Mouse (Mus musculus): ENCODE measurements around the gene St6galnac3.

The St6galnac3 gene

GRCm38 (mm10) chr3:153339091-153339490, 385.9 kb downstream of the St6galnac3 start:
- DNase-seq, result no peak

GRCm38 (mm10) chr3:153337779-153338178, 387.2 kb downstream of the St6galnac3 start:
- DNase-seq, result no peak

GRCm38 (mm10) chr3:153337221-153337620, 387.8 kb downstream of the St6galnac3 start:
- no peak for DNase-seq

- DNase-seq, result no peak
Observed at GRCm38 (mm10) chr3:153334152-153334825, 390.7 kb downstream of the St6galnac3 start.

GRCm38 (mm10) chr3:153324307-153324706, 400.7 kb downstream of the St6galnac3 start:
- DNase-seq, result no peak

DNA sequence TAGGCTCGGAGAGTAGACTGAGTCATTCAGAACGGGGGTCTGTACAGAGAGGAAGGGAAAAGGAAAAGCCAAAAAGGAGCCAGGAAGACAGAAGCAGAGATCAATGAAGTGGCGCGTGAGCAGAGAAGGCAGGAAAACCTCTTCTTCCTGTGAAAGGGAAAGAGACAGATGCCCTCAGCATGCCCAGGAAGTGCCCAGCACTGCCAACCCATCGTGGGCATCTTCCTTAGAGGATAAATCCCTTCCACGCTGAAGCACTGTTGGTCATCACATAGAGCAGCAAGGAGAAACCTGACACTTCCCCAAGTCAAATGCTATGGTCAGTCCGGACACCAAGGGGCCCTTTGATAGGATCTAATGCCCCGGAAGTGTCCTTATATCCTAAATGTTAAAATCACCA, 401.5 kb downstream of the St6galnac3 start:
- no peak for DNase-seq

GRCm38 (mm10) chr3:153313583-153313982, 411.4 kb downstream of the St6galnac3 start:
- no peak for DNase-seq

GRCm38 (mm10) chr3:153313167-153313566, 411.8 kb downstream of the St6galnac3 start:
- DNase-seq, result no peak

DNA sequence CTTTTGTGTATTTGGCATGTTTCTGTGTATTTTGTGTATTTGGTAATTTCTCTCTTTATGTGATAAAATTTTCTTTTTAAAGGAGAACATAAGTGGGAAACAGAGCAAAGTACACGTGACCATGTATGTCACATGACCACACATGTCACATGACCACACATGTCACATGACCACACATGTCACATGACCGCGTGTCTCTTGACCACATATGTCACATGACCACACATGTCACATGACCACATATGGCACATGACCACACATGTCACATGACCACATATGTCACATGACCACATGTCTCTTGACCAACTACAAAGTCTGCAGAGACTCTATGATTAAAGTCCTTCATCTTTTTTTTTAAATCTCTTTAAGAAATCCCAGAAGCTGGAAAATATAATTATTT, 413.0 kb downstream of the St6galnac3 start:
- no peak for DNase-seq

DNA sequence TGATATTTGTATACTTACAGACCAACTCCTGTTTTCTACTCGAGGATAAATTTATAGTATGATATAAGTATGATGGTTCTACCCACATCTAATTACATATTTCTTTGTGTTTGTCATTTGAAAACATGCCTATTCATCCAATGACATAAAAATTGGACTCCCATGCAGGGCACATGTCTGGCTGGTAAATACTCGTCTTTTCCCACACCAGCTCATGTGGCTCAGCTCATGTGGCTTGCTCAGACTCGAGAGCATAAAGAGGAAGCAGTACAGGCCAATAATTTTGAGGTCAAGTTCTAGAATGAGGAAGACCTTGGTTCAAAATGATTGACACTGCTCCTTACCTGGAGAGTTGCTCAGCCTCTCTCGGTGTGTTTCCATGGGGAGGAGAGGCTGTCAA, 416.6 kb downstream of the St6galnac3 start:
- DNase-seq, result no peak

DNA sequence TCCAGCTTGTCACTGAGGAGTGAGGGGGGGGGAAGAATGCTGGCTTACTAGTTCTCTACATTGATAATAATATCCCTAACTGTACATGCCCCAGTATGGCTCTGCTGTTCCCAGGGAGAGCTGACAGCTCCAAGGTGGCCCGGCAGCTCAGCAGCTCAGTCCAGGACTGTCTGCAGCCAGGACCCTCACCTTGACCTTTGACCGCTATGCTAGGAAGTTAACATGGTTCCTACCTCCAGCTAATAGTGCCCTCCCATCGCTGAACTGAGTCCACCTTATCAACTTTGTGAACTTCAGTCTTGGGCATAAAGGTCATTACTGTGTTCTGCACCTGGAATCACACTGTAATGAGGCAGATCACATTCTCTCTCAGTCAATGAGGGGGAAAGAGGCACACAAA, 419.8 kb downstream of the St6galnac3 start:
- DNase-seq, result no peak

DNA sequence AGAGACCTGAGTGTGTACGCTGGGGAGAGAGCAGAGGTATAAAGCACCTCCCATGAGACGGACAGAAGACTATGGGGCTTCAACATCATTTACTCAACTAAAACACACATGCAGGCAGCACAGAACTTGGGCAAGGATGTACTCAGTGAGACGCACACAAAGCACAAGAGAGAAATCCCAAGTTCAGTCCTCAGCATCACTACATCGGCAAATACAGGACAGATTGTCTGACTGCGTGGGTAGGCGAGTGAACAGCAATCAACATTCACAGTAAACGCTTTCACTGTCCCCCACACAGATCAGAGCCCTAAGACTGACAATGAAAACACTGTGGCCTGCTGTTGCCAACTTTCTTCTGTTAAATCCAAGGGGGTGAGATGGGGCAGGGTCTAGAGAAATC, 422.6 kb downstream of the St6galnac3 start:
- no peak for DNase-seq

GRCm38 (mm10) chr3:153296375-153297068, 428.5 kb downstream of the St6galnac3 start:
- DNase-seq, result no peak

GRCm38 (mm10) chr3:153292853-153293252, 432.1 kb downstream of the St6galnac3 start:
- DNase-seq, result no peak

DNA sequence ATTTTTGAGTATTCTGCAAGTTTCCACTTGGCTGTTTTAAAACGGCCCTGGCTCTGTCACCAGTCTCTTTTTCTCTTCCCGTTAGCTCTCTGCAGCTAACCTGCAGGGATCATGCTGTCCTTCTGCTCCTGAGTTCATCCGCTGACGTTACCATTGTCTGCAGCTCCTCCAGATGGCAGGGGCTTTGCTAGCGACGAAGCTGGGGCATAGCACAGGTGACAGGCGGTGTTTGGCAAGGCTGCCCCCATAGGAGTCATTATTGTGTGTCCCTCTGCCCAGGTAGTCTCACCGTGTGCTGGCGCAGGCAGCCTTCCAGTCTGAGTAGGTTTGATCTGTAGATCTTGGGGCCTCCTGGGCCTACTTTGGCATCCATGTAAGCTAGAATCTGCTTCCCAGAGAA, 432.6 kb downstream of the St6galnac3 start:
- no peak for DNase-seq

- no peak for DNase-seq
Observed at GRCm38 (mm10) chr3:153291406-153292045, 433.4 kb downstream of the St6galnac3 start.

- no peak for DNase-seq
Observed at GRCm38 (mm10) chr3:153289971-153290370, 435.0 kb downstream of the St6galnac3 start.

- no peak for DNase-seq
Observed at GRCm38 (mm10) chr3:153287564-153287963, 437.4 kb downstream of the St6galnac3 start.

DNA sequence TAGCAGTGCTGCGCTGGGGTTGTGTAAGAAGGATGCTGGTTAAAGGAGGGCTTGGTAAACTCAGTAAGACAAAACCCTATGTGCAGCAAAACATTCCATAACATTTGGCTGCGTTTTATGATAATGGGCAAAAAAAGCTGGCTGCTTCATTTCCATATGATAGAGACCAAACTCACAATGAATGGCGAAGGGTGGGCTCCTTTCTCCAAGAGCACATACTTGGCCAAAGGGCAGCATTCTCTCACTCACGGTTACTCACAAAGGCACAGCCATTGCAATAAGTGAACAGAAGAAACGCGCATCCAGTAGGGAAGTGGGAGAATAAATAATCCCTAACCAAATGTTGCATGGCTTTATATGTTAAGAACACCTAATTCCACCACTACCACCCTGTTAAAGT, 437.9 kb downstream of the St6galnac3 start:
- no peak for DNase-seq

GRCm38 (mm10) chr3:153282123-153282765, 442.7 kb downstream of the St6galnac3 start:
- DNase-seq, result no peak

DNA sequence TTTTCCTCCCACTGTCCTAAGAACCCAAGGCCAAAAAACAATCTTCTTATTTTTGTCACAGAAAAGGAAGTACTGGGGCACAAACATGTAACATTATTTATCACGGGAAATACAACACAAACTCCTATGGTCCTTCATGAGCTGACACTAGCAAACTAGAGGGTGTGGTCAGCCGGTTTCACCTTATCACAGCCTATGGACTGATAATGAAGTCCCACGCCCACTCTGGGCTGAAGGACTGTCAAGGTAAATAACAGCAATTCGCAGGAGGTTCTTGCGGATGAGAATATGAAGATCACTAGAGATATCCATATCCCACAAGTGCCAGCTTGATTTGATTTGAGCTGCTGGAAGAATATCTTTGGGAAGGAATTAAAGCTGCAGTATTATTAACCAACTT, 446.7 kb downstream of the St6galnac3 start:
- DNase-seq, result no peak

- DNase-seq, result no peak
Observed at GRCm38 (mm10) chr3:153277389-153277999, 447.5 kb downstream of the St6galnac3 start.

- no peak for DNase-seq
Observed at GRCm38 (mm10) chr3:153276830-153277388, 448.1 kb downstream of the St6galnac3 start.

All from kidney, adult 11 months (tissue).